Mouse (Mus musculus): ENCODE measurements around the gene Lrrc14b. TPM values are rescaled to one million over a fixed set of nuclear protein-coding genes. Genes with fewer than 3 reads are reported as not detected.

Lrrc14b gene
- not detected for total RNA-seq (2023)

DNA sequence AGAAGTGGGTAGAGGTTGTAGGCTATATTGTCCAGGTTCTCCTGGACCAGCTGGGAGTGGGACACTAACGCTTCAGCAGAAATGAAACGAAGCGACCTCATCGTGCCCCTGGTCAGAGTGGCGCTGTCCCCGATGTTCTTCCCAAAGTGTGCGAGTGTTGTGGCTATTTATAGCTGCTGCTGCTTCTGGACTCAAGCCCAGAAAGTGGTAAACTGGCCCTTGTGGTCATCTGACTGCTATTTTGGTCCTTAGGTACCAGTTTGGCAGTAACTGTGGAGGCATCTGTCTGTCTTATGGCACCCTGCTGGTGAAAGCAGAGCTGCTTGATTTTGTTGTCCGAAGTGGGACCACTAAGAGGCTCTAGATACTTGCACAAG is at the start of gene Lrrc14b:
TSS of gene Lrrc14b (minus strand) at position 147 of the 377 bp plus-strand sequence.

DNA sequence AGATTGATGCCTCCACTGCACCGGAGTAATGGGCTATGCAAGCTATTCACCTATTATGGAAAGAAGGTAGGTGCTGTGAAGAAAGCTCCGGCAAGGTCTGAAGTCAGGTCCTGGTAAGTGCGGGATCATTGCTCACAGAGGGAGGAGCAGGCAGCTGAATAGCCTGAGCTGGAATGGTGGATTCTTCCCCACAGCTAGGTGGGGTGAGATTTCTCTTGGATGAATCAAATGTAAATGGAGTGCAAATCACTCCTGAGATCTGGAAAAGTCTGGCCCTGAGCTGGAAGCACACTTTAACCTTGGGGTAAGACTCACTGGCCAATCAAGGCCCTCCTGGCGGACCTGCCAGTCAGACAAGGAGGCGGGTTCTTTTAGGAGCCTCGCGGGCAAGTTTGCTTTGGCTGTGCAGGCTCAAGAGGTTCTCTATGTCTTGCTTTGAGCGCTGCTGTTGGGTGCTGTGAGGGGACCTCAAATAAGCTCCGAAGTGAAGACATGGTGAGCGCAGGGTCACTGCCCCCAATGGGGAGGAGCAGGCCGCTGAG is 35.6 kb upstream of the Lrrc14b start, which contains the start of gene Ftl1-ps1:
TSS of gene Ftl1-ps1 (plus strand) at position 397 of the 542 bp plus-strand sequence.

DNA sequence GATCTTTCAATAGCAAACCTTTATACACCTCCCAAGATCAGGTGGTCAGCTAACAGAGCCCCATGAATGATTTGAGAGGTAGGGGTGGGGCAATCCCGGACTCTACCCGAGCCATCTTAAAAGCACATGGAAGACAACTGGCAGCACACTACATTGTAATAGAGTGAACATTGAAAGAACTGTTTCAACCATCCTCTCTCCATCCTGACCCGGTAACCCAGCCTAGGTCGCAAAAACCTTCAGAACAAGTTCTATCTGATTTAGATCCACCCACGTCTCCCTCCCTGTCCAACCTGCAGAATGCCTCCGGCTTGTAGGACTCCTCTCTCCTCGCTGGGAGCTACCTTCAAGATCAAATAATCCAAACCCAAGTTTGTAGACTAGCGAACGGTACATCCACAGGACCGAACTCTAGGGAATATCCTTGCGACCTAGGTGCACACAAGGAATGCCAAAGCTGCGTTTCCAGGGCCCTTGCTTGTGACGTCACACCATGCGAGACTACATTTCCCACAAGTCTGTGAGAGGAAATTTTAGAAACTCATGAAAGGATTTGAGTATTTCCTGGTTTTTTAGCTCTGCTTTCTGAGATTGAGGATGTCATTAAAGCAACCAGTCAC is 26.7 kb upstream of the Lrrc14b start, which contains the start of gene Zfp72:
TSS of gene Zfp72 (minus strand) at position 466 of the 620 bp plus-strand sequence.

DNA sequence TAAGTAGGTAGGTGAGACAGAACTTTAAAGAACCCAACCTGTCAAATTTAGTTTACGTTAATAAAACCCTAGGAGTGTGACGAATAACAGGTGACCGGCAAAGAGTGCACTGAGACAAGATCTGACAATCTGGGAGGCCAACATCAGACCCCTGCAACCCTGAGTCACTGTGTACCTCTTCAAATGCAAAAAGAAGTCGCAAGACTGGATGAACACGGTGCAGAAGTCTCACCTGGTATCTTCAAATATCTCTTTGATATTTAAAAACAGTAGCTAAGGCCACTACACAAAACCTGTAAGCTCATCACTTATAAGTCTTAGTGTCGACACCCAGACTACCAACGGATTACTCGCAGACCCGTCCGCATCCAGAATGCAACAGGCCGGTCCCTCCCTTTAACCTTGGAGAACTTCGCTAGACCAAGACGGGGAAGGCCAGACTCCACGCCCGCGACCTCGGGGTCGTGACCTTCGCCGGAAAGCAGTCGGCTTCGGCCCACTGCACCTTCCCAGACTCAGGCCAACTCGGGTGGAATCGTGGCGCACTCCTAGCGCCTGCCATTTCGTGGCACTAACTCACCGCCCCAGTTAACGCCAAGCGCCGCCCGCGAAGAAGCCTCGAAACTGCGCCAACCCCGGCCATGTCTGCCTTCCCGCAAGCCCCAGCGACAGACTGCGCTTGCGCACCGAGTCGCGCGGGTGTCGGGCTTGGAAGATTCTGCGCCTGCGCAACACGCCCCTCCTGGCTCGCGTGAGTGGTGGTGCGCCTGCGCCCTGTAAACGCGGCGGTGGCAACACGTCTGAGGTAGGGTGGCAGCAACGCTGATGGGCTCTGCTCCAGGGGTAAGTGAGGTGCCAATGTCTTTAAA is 14.0 kb downstream of the Lrrc14b start, which contains the start of the genes Sdha and Ccdc127:
TSS of gene Sdha (minus strand) at position 715 of the 869 bp plus-strand sequence.
TSS of gene Ccdc127 (plus strand) at position 744 of the 869 bp plus-strand sequence.

DNA sequence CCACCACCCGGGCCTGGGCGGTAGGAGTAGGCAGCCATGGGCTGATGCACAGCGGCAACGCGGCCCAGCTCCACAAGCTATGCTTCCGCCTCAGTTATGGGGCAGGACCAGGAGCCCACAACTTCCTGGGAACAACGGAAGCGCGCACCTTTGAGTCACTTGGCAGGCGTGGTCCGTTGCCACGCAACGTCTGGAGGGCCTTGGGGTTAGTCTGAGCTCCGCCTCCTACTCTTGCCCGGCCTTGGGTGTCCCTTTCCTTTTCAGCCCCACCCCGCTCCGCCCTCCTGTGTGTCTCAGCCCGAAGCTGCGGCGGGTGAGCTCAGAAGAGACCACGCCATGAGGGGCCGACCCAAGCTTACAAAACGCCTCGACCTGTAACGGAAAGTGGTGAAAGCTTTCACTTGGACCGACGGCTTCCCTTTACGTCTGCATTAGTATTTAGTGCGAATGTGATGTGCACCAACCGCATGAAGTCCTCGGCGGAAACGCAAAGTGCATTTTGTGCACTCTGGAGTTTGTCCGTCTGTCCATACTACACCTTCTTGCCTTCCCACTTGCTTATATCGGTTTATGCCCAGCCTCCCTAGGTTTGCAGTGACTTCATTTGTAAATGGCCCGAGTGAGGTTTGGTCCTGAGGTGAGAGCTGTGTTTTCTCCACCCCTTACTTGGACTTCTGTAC is 46.5 kb downstream of the Lrrc14b start, which contains the start of gene Pdcd6:
TSS of gene Pdcd6 (minus strand) at position 411 of the 680 bp plus-strand sequence.

Other genes with a start within 250 kb of the Lrrc14b start
- not detected for gene Slc9a3, start 242.5 kb downstream of the Lrrc14b start, total RNA-seq (2023)
- 10 to 100 TPM; 45.5 to 51.2 TPM for gene Exoc3, start 155.3 kb downstream of the Lrrc14b start, total RNA-seq (2023)
- gene Ahrr, start 71.7 kb downstream of the Lrrc14b start, total RNA-seq (2023): under 1 TPM; 0.51 to 0.88 TPM
- 100 to 1,000 TPM in 1 of 2 experiments, 10 to 100 TPM in 1; 75.6 to 102 TPM for gene Pdcd6, start 46.4 kb downstream of the Lrrc14b start, total RNA-seq (2023)
- gene Sdha, start 13.7 kb downstream of the Lrrc14b start, total RNA-seq (2023): 10 to 100 TPM; 88.1 to 92.7 TPM
- gene Ccdc127, start 13.7 kb downstream of the Lrrc14b start, total RNA-seq (2023): 10 to 100 TPM; 14.0 to 15.3 TPM
- gene Zfp72, start 26.8 kb upstream of the Lrrc14b start, total RNA-seq (2023): under 1 TPM; 0.15 to 0.49 TPM
- 1,000 to 10,000 TPM; 1,577 to 1,688 TPM for gene Ftl1-ps1, start 35.7 kb upstream of the Lrrc14b start, total RNA-seq (2023)
- gene Zfp825, start 130.0 kb upstream of the Lrrc14b start, total RNA-seq (2023): 1 to 10 TPM; 7.1 to 7.7 TPM

Data from neutrophil, adult 83 days (primary cell).